In genomic region chr7:30625530-30626384, GRCm38 (mm10) we compare ENCODE assay signal across 8 mouse cellular contexts. TPM values are rescaled to one million over a fixed set of nuclear protein-coding genes. Genes with fewer than 3 reads are reported as not detected.
DNase-seq lines count a peak whose midpoint lies in the region; ATAC-seq lines count a peak whose summit lies in the region.

Cox6b1 (minus strand) TSS chr7:30626151.

- H3K79me2 ChIP-seq in macrophage (ENCODE audit: inconsistent target) = peaks cover 52% of the 10 kb centered on the region

- H3K27ac ChIP-seq in hindbrain, embryonic 15.5 days (replicated peaks) = peak within 1 kb of the TSS; percentile 74
- H3K27ac ChIP-seq in macrophage = peak within 1 kb of the TSS; percentile 69

- peak; percentile 88 for ATAC-seq in hindbrain, embryonic 15.5 days (ENCODE audit: low FRiP score, low read depth)

- no peaks in the 10 kb centered on the region for H3K9me3 ChIP-seq in hindbrain, embryonic 15.5 days

- 2% methylated on average over 44 of the region's 44 CpGs for WGBS in hindbrain, embryonic 15.5 days
- WGBS in macrophage (ENCODE audit: missing documents) = 3% methylated on average over 44 of the region's 44 CpGs

- peak within 1 kb of the TSS; percentile 70 for H3K9ac ChIP-seq in hindbrain, embryonic 15.5 days

- peak within 1 kb of the TSS; percentile 68 for H3K4me2 ChIP-seq in hindbrain, embryonic 15.5 days

- peaks cover 22% of the 10 kb centered on the region for H3K36me3 ChIP-seq in hindbrain, embryonic 15.5 days
- H3K36me3 ChIP-seq in macrophage (ENCODE audit: inconsistent target) = peaks cover 27% of the 10 kb centered on the region; the same call in 1 of the 2 replicates

- peaks cover 12% of the 10 kb centered on the region for H3K4me1 ChIP-seq in hindbrain, embryonic 15.5 days (replicated peaks)

- peak within 1 kb of the TSS; percentile 80 for H3K4me3 ChIP-seq in hindbrain, embryonic 15.5 days
- peak within 1 kb of the TSS; percentile 99 for H3K4me3 ChIP-seq in macrophage (ENCODE audit: inconsistent target)

- H3K27me3 ChIP-seq in hindbrain, embryonic 15.5 days = peaks cover 17% of the 10 kb centered on the region; the same call in 1 of the 2 replicates

- peak; percentile 73 for DNase-seq in WW6 (ENCODE audit: low read depth, low spot score)
- DNase-seq in cerebellum, postnatal 36 days = peak; percentile 81 to 86
- peak; percentile 78 to 83 for DNase-seq in frontal cortex, postnatal 36 days (ENCODE audit: low spot score in 2 of 2)
- DNase-seq in left cerebral cortex, adult 18-20 months (ENCODE audit: low spot score in 2 of 2) = peak; percentile 83 to 87
- DNase-seq in right cerebral cortex, adult 18-20 months = peak; percentile 91
- DNase-seq in urinary bladder, postnatal 36 days (ENCODE audit: low spot score in 2 of 2) = peak; percentile 72 to 86

RNA-seq across cellular contexts. Expression of gene Cox6b1, which starts in this region (rescaled TPM):
- 1,185 and 1,301 TPM in 2 replicates for polyA plus RNA-seq in hindbrain, embryonic 15.5 days (2015; fragmentation: Nextera tagmentation; extraction: Ambion mirVana)
- 100 to 1,000 TPM; 606 to 625 TPM for total RNA-seq in left cerebral cortex, adult 18-20 months (2021)
- total RNA-seq in macrophage (2018; cell fraction: chromatin; rRNA removed) = 100 to 1,000 TPM in 1 of 26 experiments, 10 to 100 TPM in 25; 13.0 to 126 (median 50.3) TPM
- total RNA-seq in macrophage (2018; cell fraction: cytosol; rRNA removed) = 100 to 1,000 TPM; 376 to 568 (median 471) TPM
- 100 to 1,000 TPM in 8 of 26 experiments, 10 to 100 TPM in 18; 30.7 to 145 (median 81.2) TPM for total RNA-seq in macrophage (2018; cell fraction: nucleus; rRNA removed)
- 333 to 597 TPM (median 504 TPM) in 3 replicates for polyA plus RNA-seq in macrophage (2018)

Comparison
In these comparisons a context has a peak if more than half of its experiments do, and no peak if none do; other contexts are left out.
1. Peak in every context shown above with its lines: DNase-seq, ATAC-seq, H3K4me3 ChIP-seq and H3K27ac ChIP-seq.